Mouse (Mus musculus): ENCODE measurements around the gene Tia1. TPM values are rescaled to one million over a fixed set of nuclear protein-coding genes. Genes with fewer than 3 reads are reported as not detected.
A peak's percentile ranks its signal among the peaks of the same experiment; 100 is the strongest.

Gene Tia1
- polyA plus RNA-seq, 1 experiment: 15.2 TPM

DNA sequence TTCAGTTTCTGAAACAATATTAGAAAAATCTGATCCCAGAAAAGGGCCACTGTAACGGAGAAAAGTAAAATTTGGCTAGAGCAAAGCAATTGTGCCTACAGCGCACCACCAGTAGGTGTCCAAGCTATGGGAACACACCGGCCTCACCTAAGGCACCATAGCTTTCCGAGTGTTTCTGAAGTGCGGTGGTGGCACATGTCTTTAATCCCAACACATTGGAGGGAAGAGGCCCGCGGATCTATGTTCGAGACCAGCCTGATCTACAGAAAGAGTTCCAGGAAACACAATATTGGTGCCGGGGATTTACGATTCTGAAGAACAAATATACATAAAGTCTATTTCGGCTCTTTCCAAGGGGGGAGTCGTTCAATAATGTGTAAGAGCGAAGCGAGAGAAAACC is 33.7 kb downstream of the Tia1 start:
- Histone ChIP-seq H3K4me1 (ENCODE audit: control insufficient read depth, insufficient read depth, insufficient read length, low read length) (no peaks in the 10 kb centered on the region; the same call in 1 of the 2 replicates), H3K4me3 (ENCODE audit: insufficient read depth, low read depth, low read length) (peak overlapping the region; percentile 91), H3K27ac (replicated peaks; ENCODE audit: low read depth, low read length) (peak overlapping the region; percentile 85)

DNA sequence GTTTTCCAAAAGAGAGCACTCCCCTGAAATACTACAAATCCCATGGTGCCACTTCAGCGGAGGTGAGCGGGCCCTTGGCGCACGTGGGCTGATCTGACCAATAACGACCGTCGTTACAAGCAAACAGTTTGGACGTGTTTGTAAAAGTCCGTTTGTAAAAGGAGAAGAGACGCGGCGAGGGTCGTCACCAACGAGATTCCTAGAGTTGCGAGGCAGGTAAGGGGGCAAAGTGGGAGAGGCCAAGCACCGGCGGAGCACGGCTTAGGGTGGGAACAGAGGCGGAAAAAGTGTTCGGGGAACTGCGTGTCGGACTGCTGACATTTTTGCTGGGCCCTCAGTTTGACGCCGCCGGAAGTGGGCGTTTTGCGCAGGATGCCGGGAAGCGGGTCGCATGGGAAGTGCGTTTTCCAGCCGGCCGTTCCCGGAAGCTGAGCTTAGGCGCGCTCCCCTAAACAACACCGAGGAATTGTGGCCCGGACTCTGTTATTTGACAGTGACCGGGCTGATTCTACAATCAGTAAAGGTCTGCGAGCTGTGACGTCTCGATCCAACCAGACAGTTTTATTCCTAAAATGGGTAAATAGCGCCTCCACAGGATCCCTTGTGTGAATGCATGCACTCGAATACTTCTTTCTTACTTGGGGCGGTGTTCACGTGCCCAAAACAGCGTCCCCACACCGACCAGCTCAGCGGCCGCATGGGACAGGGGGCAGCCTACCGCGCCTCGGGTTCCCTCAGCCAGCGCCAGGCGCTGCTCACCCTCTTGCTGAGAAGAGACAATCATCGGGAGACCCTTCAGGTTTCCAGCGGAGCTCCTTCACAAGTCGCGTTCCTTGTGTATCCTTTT is 34.5 kb downstream of the Tia1 start, which contains the start of gene C87436:
C87436 (plus strand) TSS at position 103 of the 847 bp plus-strand sequence.
- Histone ChIP-seq H3K27ac (replicated peaks; ENCODE audit: low read depth, low read length) (peak within 1 kb of the TSS; percentile 100), H3K4me3 (ENCODE audit: insufficient read depth, low read depth, low read length) (peak within 1 kb of the TSS; percentile 91), H3K4me1 (ENCODE audit: control insufficient read depth, insufficient read depth, insufficient read length, low read length) (no peaks in the 10 kb centered on the region; the same call in 1 of the 2 replicates)

DNA sequence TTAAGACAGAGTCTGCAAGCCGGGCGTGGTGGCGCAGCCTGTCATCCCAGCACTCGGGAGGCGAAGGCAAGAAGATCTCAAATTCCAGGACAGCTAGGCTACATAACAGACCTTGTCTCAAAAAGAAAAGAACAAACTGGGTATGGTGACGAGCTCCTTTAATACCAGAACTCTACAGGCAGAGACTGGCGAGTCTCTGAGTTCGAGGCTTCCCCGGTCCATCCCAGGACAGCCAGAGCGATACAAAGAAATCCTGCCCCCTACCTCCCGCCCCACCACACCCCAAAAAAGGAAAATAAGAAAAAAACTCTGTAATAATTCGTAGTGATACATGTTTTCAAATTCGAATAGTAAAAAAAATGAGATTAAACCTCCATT is 35.1 kb downstream of the Tia1 start:
- Histone ChIP-seq H3K27ac (replicated peaks; ENCODE audit: low read depth, low read length) (peak overlapping the region; percentile 72), H3K4me1 (ENCODE audit: control insufficient read depth, insufficient read depth, insufficient read length, low read length) (no peaks in the 10 kb centered on the region; the same call in 1 of the 2 replicates), H3K4me3 (ENCODE audit: insufficient read depth, low read depth, low read length) (peak overlapping the region; percentile 91)

GRCm38 (mm10) chr6:86439531-86439930 is 35.5 kb downstream of the Tia1 start:
- no peak overlapping the region for H3K27ac ChIP-seq (replicated peaks; ENCODE audit: low read depth, low read length)
- 0 out of 2 replicates have a peak overlapping the region, but pooled peaks have one; percentile 16 for H3K4me3 ChIP-seq (ENCODE audit: insufficient read depth, low read depth, low read length)
- no peaks in the 10 kb centered on the region; the same call in 1 of the 2 replicates for H3K4me1 ChIP-seq (ENCODE audit: control insufficient read depth, insufficient read depth, insufficient read length, low read length)

- no peak overlapping the region for H3K27ac ChIP-seq (replicated peaks; ENCODE audit: low read depth, low read length)
- H3K4me3 ChIP-seq (ENCODE audit: insufficient read depth, low read depth, low read length): no peak overlapping the region
- H3K4me1 ChIP-seq (ENCODE audit: control insufficient read depth, insufficient read depth, insufficient read length, low read length): no peaks in the 10 kb centered on the region; the same call in 1 of the 2 replicates
These were observed 37.6 kb downstream of the Tia1 start for GRCm38 (mm10) chr6:86441571-86441970.

DNA sequence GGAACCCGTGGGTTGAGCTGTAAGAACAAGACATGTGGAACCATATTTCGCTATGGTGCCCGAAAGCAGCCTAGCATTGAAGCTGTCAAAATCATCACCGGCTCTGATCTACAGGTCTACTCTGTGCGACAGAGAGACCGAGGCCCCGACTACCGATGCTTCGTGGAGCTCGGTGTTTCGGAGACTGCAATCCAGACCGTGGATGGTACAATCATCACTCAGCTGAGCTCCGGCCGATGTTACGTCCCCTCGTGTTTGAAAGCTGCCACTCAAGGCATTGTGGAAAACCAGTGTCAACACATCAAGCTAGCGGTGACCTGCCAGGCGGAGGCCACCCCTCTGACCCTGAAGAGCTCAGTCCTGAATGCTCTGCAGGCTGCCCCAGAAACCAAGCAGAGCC is 41.5 kb downstream of the Tia1 start:
- Histone ChIP-seq H3K4me1 (ENCODE audit: control insufficient read depth, insufficient read depth, insufficient read length, low read length) (no peaks in the 10 kb centered on the region), H3K4me3 (ENCODE audit: insufficient read depth, low read depth, low read length) (no peak overlapping the region), H3K27ac (replicated peaks; ENCODE audit: low read depth, low read length) (no peak overlapping the region)

DNA sequence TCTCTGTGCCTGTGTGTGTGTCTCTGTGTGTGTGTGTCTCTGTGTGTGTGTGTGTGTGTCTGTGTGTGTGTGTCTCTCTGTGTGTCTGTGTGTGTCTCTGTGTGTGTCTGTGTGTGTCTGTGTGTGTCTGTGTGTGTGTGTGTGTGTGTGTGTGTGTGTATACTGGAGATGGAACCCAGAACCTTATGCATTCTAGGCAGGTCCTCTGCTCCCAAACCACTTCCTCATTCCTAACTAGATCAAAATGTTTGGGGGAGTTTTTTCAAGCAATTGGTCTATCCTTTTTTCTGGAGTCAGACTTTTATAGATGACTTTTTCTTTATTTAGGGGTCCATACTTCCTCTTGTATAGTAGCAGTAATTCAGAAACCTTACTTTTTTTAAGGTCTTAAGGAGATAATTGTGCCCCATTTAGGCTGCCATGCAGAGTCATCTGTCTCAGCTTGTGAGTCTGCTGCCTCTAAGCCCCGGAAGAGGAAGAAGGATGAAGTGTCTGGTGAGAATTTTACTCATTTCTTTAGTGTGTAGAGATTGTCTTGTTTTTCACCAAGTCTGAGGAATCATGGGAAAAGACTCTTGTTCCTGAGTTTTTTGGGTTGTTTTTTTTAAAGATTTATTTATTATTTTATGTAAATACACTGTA is 43.0 kb downstream of the Tia1 start:
- no peak overlapping the region for H3K4me3 ChIP-seq (ENCODE audit: insufficient read depth, low read depth, low read length)
- H3K4me1 ChIP-seq (ENCODE audit: control insufficient read depth, insufficient read depth, insufficient read length, low read length): no peaks in the 10 kb centered on the region
- H3K27ac ChIP-seq (replicated peaks; ENCODE audit: low read depth, low read length): no peak overlapping the region; the same call in 1 of the 2 replicates

DNA sequence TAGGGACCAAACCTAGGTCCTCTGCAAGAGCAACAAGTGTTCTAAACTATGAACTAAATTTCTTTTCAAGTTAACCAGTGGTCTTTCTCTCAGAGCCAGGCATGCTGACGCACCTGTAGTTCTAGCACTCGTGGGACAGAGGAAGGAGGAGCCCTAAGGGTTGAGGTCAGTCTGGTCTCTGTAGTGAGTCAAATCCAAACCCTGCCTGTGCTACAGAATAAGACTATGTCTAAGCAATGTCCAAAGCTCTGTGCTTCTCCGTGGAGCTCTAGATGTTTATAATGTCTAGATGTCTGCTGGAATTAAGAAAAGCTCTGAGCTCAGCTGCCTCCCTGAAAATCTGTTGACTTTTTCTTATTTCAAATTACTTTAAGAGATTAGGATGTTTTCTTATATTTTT is 52.7 kb downstream of the Tia1 start:
- H3K27ac ChIP-seq (replicated peaks; ENCODE audit: low read depth, low read length): no peak overlapping the region
- no peaks in the 10 kb centered on the region for H3K4me1 ChIP-seq (ENCODE audit: control insufficient read depth, insufficient read depth, insufficient read length, low read length)
- H3K4me3 ChIP-seq (ENCODE audit: insufficient read depth, low read depth, low read length): no peak overlapping the region

- H3K4me3 ChIP-seq (ENCODE audit: insufficient read depth, low read depth, low read length): no peak overlapping the region
- H3K27ac ChIP-seq (replicated peaks; ENCODE audit: low read depth, low read length): no peak overlapping the region
- H3K4me1 ChIP-seq (ENCODE audit: control insufficient read depth, insufficient read depth, insufficient read length, low read length): no peaks in the 10 kb centered on the region
These were observed 59.1 kb downstream of the Tia1 start for GRCm38 (mm10) chr6:86463079-86463478.

- H3K27ac ChIP-seq (replicated peaks; ENCODE audit: low read depth, low read length): peak overlapping the region; percentile 96
- H3K4me3 ChIP-seq (ENCODE audit: insufficient read depth, low read depth, low read length): peak overlapping the region; percentile 68
- H3K4me1 ChIP-seq (ENCODE audit: control insufficient read depth, insufficient read depth, insufficient read length, low read length): peaks cover 21% of the 10 kb centered on the region
These were observed 67.3 kb downstream of the Tia1 start for GRCm38 (mm10) chr6:86471317-86471716.

GRCm38 (mm10) chr6:86471760-86472099 is 67.7 kb downstream of the Tia1 start:
- peaks cover 25% of the 10 kb centered on the region for H3K4me1 ChIP-seq (ENCODE audit: control insufficient read depth, insufficient read depth, insufficient read length, low read length)
- peak overlapping the region; percentile 96 for H3K27ac ChIP-seq (replicated peaks; ENCODE audit: low read depth, low read length)
- peak overlapping the region; percentile 68 for H3K4me3 ChIP-seq (ENCODE audit: insufficient read depth, low read depth, low read length)

DNA sequence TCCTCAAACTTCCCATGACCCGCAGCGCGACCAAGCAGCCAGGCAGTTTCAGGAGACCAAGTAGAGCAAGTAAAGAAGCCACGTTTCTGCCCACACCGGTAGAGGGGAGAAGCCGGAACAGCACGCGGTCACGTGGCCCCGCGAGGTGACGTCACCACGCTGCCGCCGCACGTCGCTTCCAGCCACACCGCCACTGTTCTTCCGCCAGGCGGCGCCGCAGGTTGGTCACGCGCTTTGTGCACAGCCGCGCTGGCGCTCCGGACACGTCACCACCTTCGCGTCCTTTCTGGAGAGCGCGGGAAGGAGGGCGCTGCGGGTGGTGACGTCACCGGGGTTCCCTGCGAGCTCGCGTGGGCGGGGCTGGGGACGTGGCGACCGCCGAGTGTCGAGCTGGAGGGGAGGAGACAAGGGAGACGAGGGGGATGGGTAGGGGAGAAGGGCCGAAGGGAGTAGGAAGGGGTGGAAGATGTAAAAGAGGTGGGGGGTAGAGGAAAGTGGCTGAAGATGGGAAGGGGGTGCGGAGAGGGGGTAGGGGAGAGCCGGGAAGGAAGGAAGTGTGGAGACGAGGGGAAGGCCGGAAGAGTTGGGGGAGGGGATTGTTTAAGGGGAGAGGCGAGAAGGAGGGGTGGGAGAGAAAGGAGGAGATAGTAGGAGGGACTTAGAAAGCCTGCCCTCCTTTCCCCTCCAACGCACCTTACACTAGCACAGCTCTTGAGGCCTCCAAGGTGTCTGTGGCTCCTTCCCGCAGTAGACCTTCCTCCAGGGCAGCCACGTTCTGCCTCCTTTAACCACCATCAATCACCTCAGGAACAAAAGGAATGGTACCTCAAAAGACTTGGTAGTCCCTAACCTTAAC is 68.3 kb downstream of the Tia1 start:
- Histone ChIP-seq H3K27ac (replicated peaks; ENCODE audit: low read depth, low read length) (peak overlapping the region; percentile 96), H3K4me1 (ENCODE audit: control insufficient read depth, insufficient read depth, insufficient read length, low read length) (peaks cover 30% of the 10 kb centered on the region), H3K4me3 (ENCODE audit: insufficient read depth, low read depth, low read length) (peak overlapping the region; percentile 68)

- peak overlapping the region; percentile 94 for H3K27ac ChIP-seq (replicated peaks; ENCODE audit: low read depth, low read length)
- H3K4me1 ChIP-seq (ENCODE audit: control insufficient read depth, insufficient read depth, insufficient read length, low read length): peaks cover 38% of the 10 kb centered on the region
- peak overlapping the region; percentile 49 for H3K4me3 ChIP-seq (ENCODE audit: insufficient read depth, low read depth, low read length)
These were observed 69.1 kb downstream of the Tia1 start for GRCm38 (mm10) chr6:86473077-86473476.

DNA sequence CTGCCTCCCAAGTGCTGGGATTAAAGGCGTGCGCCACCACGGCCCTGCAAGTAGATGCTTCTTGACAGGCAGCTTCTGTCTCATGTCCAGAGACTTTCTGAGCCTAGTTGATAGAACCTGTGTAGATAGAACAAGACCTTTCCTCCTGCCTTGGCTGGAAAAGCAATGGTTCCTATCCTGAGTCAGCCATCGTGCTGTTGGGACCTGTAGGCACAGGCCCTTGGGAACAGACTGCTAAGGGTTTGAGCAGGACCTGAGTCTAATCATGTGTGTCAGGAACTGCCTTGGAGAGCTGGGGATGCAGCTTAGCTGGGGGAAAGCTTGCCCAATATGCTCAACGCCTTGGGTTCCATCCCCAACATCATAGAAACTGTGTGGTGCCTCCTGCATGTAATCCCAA is 70.1 kb downstream of the Tia1 start:
- Histone ChIP-seq H3K4me3 (ENCODE audit: insufficient read depth, low read depth, low read length) (no peak overlapping the region), H3K27ac (replicated peaks; ENCODE audit: low read depth, low read length) (peak overlapping the region; percentile 4; the same call in 1 of the 2 replicates), H3K4me1 (ENCODE audit: control insufficient read depth, insufficient read depth, insufficient read length, low read length) (peaks cover 46% of the 10 kb centered on the region)

DNA sequence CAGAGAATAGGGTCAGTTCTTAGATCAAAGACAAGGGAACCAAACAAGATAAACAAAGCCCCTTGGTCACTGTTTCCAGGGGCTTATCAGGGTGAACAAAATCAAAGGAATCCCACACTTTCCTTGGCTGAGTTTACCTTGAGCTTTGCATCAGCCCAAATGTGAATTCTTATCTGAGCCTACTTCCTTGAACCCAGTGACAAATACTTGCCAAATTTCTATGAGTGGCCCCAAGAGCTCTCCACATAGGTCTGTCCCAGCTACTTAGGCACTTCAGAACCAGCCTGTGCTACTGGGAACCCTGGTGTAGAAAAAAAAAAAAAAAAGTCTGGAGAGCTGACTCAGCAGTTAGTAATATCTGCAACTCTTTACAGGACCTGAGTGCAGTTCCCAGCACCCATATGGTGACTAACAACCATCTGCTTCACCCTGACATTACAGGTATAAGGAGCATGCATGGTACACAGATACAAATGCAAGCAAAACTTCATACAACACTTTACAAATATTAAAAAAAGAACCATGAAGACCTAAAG is 70.7 kb downstream of the Tia1 start:
- Histone ChIP-seq H3K4me3 (ENCODE audit: insufficient read depth, low read depth, low read length) (no peak overlapping the region), H3K4me1 (ENCODE audit: control insufficient read depth, insufficient read depth, insufficient read length, low read length) (peaks cover 47% of the 10 kb centered on the region), H3K27ac (replicated peaks; ENCODE audit: low read depth, low read length) (peak overlapping the region; percentile 73; the same call in 1 of the 2 replicates)
